Mouse (Mus musculus) urinary bladder, postnatal 14 days (tissue): Measurements from ENCODE around the gene Qser1.

Source experiments
- DNase-seq: peaks from one replicate; pipeline ENCODE4 v3.0.0; 2021; ENCODE audit warnings: low spot score

Qser1 gene

GRCm38 (mm10) chr2:104736241-104736640 lies 80.3 kb downstream of the Qser1 start:
- DNase-seq = no peak

GRCm38 (mm10) chr2:104732562-104733256 lies 83.9 kb downstream of the Qser1 start:
- no peak for DNase-seq

- DNase-seq = peak; percentile 55
Measured at GRCm38 (mm10) chr2:104732033-104732444, 84.5 kb downstream of the Qser1 start.

GRCm38 (mm10) chr2:104727369-104727768 lies 89.2 kb downstream of the Qser1 start:
- no peak for DNase-seq

GRCm38 (mm10) chr2:104722021-104722420 lies 94.5 kb downstream of the Qser1 start:
- no peak for DNase-seq

- no peak for DNase-seq
Measured at GRCm38 (mm10) chr2:104717827-104718226, 98.7 kb downstream of the Qser1 start.

- peak; percentile 25 for DNase-seq
Measured at GRCm38 (mm10) chr2:104717231-104717735, 99.3 kb downstream of the Qser1 start.

GRCm38 (mm10) chr2:104716279-104716678 lies 100.3 kb downstream of the Qser1 start, which contains the start of gene Pin1rt1:
Pin1rt1 (minus strand) TSS chr2:104716379.
- no peak for DNase-seq

GRCm38 (mm10) chr2:104714254-104714691 lies 102.3 kb downstream of the Qser1 start:
- no peak for DNase-seq

- DNase-seq = no peak
Measured at GRCm38 (mm10) chr2:104712486-104712809, 104.1 kb downstream of the Qser1 start.

GRCm38 (mm10) chr2:104711585-104712485 lies 104.7 kb downstream of the Qser1 start, which contains the start of gene Tcp11l1:
Tcp11l1 (minus strand) TSS chr2:104712169.
- DNase-seq = peak; percentile 67

- no peak for DNase-seq
Measured at GRCm38 (mm10) chr2:104710670-104711370, 105.7 kb downstream of the Qser1 start.

GRCm38 (mm10) chr2:104709786-104710337 lies 106.7 kb downstream of the Qser1 start:
- no peak for DNase-seq
